Mouse (Mus musculus): ENCODE data around the gene Cnpy3.

The Cnpy3 gene

GRCm38 (mm10) chr17:46713849-46714248 lies 38.2 kb downstream of the Cnpy3 start:
- DNase-seq (ENCODE audit: low spot score): no peak

GRCm38 (mm10) chr17:46712442-46712841 lies 39.6 kb downstream of the Cnpy3 start:
- DNase-seq (ENCODE audit: low spot score): no peak

GRCm38 (mm10) chr17:46711612-46712271 lies 40.3 kb downstream of the Cnpy3 start:
- DNase-seq (ENCODE audit: low spot score): no peak

DNA sequence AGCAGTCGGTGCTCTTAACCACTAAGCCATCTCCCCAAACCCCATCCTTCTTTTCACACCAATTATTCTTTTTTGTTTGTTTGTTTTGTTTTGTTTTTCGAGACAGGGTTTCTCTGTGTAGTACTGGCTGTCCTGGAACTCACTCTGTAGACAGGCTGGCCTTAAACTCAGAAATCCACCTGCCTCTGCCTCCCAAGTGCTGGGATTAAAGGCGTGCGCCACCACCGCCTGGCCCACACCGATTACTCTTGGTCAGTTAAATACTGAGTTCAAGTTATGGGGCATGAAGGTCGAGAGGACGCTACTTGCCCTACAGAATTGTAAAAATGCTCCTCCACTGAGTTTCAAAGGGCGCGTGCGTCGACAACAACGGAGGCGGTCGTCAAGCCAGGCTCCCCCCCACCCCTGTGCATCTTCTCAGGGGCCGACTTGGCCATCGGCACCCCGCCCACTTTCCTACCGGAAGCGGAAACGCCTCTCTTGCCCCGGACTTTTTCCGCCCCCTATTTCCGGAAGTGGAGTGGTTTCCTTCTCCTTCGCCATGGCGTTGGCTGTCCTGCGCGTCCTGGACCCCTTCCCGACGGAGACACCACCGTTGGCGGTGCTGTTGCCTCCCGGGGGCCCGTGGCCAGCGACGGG lies 40.9 kb downstream of the Cnpy3 start, which contains the start of gene Pex6:
Pex6 (plus strand) TSS at position 505 of the 639 bp plus-strand sequence.
- peak; percentile 88 for DNase-seq (ENCODE audit: low spot score)

DNA sequence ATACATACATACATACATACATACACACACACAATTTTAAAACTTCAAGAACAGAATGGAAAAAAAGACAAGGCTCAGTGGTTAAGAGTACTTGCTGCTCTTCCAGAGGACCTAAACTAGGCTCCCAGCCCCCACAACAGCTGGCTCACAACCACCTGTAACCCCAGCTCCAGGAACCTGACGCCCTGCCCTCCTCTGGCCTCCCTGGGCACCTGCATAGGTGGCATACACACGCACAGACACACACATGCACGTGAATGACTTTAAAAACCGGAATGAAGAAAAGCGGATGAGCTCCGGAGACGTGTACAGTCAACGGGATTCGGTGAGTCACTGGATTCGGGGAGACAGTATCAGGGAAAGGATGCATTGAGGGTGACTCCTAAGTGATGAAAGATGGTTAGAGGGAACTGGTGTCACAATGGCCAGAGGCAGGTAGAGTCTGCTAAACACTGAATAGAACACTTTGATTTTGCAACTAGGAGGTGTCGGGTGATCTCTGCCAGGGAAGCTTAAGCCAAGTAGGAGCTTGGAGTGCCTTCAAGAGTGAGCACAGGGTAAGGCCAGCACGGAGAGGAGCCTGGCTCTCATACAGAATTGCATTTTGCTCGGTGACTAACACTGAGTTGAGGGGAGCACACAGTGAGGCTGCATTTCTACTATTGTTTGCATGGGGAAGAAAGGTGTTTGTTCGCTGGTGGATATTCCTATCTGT lies 45.5 kb downstream of the Cnpy3 start:
- DNase-seq (ENCODE audit: low spot score): no peak

GRCm38 (mm10) chr17:46704887-46705835 lies 46.9 kb downstream of the Cnpy3 start, which contains the start of gene Ppp2r5d:
Ppp2r5d (minus strand) TSS chr17:46705111.
- DNase-seq (ENCODE audit: low spot score): peak; percentile 98

- no peak for DNase-seq (ENCODE audit: low spot score)
Measured at GRCm38 (mm10) chr17:46703971-46704886, 47.8 kb downstream of the Cnpy3 start.

DNA sequence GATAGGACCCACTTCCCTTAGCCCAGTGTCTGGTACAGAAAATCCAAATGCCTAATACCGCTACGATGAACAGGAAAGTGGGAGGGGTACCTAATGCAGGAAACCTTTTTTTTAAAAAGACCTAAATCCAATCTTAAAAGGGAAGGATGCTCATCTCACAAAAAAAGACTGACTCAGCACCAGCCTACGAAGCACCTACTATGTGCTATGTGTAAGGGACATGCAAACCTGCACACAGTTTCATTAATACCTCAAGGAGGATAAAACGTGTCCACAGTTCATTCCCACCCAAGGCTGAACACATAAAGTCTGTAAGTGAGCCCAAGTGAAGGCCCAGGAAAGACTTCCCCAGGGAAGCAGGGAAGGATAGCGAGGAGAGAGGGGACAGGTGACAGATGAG lies 49.5 kb downstream of the Cnpy3 start:
- no peak for DNase-seq (ENCODE audit: low spot score)

DNA sequence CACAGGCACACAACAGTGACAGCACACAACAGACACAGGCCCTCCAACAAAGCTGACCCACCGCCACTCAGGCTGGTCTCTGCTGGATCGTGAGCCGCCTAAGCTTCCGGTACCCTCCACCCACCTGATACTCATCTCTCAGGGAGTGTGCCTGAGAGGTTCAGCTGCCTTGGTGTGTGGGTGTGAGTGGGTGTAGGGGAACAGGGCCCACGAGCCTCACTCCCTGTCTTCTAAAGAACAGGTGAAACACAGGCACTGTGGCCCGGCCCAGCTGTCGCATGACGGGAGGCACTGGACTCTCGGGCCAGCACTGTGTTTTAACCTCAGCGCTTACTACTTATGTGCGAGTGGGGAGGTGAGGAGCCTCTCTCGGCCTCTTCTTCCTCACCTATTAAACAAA lies 49.9 kb downstream of the Cnpy3 start:
- DNase-seq (ENCODE audit: low spot score): no peak

DNA sequence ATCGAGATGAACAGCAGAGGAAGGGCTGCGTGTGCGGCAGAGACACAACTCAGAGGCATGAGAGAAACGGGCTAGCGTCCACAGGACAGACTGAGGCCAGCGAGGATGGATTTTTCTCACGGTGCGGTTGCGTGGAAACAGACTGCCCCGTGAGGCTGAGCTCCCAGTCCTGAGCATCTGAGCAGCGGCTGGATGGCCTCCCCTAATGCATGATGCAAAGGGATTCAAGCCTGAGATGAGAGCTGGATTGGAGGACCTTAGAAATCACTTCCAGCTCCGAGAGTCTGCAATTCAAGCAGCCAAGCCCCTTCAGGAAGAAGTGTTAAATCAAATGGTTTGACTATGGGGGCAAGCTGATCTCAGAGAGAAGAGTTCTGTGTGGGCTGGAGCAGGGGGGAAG lies 50.5 kb downstream of the Cnpy3 start:
- DNase-seq (ENCODE audit: low spot score): no peak

DNA sequence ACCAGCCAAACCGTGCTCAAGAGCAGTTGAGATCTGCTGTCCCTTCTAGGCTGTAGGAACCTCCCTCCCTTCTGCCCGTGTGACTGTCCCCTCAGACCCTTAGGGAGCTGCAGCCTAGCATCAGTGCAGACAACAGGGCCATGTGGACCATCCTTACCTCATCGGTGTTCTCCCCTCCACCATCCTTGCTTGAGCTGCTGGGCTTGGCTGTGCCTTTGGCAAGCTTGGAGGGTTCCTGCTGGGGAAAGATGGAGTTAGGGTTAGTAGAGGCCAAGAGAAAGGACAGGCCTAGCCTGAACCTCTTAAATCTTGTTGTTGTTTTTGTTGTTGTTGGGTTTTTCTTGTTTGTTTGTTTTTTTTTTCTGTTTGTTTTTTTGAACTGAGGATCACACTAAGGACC lies 52.1 kb downstream of the Cnpy3 start:
- DNase-seq (ENCODE audit: low spot score): no peak

DNA sequence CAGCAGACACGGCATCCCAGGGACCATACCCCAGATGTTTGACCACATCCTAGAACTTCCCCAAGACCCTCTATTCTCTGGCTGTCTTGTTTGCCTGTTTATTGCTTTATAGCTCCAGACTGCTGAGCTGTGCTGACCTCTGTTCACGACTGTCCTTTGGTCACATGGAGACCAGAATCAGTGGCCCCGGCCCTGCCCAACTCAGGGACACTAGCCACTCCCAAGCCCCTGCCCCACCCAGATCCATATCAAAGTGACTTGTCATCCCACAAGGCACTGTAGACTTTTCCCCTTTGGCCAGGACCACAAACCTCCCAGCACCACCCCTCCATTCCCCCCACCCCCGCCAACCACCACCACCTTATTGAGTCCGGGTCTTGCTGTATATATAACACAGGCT lies 52.8 kb downstream of the Cnpy3 start:
- no peak for DNase-seq (ENCODE audit: low spot score)

DNA sequence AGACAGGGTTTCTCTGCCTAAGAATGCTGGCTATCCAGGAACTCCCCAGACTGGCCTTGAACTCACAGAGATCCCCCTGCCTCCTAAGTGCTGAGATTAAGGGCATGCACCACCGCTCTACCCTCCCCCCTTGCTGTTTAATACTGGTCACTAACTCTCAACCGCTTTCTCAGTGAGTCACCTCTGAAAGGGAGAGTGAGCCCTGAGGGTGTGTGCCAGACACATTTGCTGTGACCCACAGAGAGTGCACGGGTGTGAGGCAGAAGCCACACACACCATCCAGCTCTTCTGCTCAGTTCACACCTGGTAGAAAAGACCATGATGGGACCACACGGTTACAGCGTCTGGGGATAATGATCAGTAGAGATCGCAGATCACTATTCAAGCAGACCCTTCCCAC lies 53.5 kb downstream of the Cnpy3 start:
- DNase-seq (ENCODE audit: low spot score): no peak

DNA sequence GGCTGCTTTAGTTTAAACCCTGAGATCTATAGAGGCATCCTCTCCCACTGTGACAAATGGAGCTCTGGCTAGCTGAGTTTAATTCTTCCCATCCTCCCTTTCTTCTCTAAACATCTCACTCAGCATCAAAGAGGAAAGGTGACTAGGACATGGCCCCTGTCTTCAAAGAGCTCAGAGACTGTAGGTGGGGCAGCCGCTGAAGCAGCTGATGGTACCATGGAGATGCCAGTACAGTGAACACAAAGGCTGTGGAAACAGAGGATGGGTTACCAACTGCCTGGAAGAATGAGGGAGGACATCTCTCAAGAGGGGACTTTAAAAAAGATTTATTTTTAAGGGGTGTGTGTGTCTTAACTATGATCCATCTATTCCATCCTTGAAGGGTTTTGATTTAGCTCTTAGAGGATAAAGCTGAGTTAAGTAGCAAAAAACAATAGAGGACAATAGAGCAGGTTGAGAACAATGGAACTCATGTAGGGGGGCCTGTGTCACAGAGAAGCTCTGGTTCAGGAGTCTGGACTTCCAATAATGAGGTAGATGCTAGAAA lies 57.4 kb downstream of the Cnpy3 start:
- no peak for DNase-seq (ENCODE audit: low spot score)

DNA sequence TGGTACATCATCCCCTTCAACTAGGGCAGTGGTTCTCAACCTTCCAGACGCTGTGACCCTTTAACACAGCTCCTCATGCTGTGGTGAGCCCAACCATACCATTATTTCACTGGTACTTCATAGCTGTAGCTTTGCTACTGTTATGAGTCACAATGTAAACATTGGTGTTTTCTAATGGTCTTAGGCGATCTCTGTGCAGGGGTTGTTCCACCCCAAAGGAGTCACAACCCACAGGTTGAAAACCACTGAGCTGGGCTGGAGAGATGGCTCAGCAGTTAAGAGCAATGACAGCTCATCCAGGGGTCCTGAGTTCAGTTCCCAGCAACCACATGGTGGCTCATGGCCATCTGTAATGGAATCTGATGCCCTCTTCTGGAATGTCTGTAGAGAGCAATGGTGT lies 60.6 kb downstream of the Cnpy3 start:
- no peak for DNase-seq (ENCODE audit: low spot score)

DNA sequence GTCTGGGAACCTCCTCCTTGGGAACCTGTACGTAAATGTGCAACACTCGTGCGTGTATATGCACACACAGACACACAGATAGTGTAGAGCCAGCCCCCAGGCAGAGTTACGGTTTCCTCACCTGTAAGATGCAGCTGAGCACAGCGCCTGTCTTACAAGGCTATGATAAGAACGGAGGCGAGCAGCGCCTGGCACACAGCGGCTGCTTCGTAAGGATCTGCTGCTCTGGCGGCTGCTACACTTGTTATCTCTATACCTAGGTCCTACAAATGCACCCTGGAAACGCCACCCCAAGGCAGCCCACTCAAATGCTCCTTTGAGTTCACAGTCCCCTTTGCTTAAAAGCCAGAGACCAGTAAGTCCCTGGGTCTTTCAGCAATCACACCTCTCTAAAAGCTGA lies 61.3 kb downstream of the Cnpy3 start:
- no peak for DNase-seq (ENCODE audit: low spot score)

GRCm38 (mm10) chr17:46685913-46686312 lies 66.1 kb downstream of the Cnpy3 start:
- no peak for DNase-seq (ENCODE audit: low spot score)
